Mouse (Mus musculus): Measurements from ENCODE around the gene Cd2bp2.
"Not testable (repeated sequence)": the region's sequence is repeated elsewhere in the genome, so short reads cannot be mapped to it uniquely, and the experiment has no call there.

Cd2bp2 gene

GRCm38 (mm10) chr7:127190672-127191071, 5.2 kb downstream of the Cd2bp2 start:
- DNase-seq (ENCODE audit: low read depth) = no peak

- DNase-seq (ENCODE audit: low read depth) = no peak
Observed at GRCm38 (mm10) chr7:127188305-127189276, 7.3 kb downstream of the Cd2bp2 start.

- DNase-seq (ENCODE audit: low read depth) = no peak
Observed at GRCm38 (mm10) chr7:127187351-127187750, 8.5 kb downstream of the Cd2bp2 start.

GRCm38 (mm10) chr7:127185601-127186000, 10.2 kb downstream of the Cd2bp2 start:
- DNase-seq (ENCODE audit: low read depth) = no peak

GRCm38 (mm10) chr7:127184720-127185119, 11.1 kb downstream of the Cd2bp2 start:
- DNase-seq (ENCODE audit: low read depth) = no peak

GRCm38 (mm10) chr7:127183828-127184227, 12.0 kb downstream of the Cd2bp2 start:
- DNase-seq (ENCODE audit: low read depth) = no peak

GRCm38 (mm10) chr7:127183345-127183744, 12.5 kb downstream of the Cd2bp2 start:
- no peak for DNase-seq (ENCODE audit: low read depth)

GRCm38 (mm10) chr7:127181724-127182123, 14.1 kb downstream of the Cd2bp2 start:
- not testable (repeated sequence) for DNase-seq (ENCODE audit: low read depth)

GRCm38 (mm10) chr7:127180783-127181182, 15.1 kb downstream of the Cd2bp2 start:
- no peak for DNase-seq (ENCODE audit: low read depth)

GRCm38 (mm10) chr7:127176937-127177336, 18.9 kb downstream of the Cd2bp2 start:
- DNase-seq (ENCODE audit: low read depth) = no peak

GRCm38 (mm10) chr7:127166501-127166900, 29.3 kb downstream of the Cd2bp2 start:
- DNase-seq (ENCODE audit: low read depth) = no peak

- no peak for DNase-seq (ENCODE audit: low read depth)
Observed at GRCm38 (mm10) chr7:127165607-127166493, 30.0 kb downstream of the Cd2bp2 start.

- no peak for DNase-seq (ENCODE audit: low read depth)
Observed at GRCm38 (mm10) chr7:127164002-127164401, 31.8 kb downstream of the Cd2bp2 start.

- DNase-seq (ENCODE audit: low read depth) = no peak
Observed at GRCm38 (mm10) chr7:127162546-127162945, 33.3 kb downstream of the Cd2bp2 start.

- peak; percentile 46 for DNase-seq (ENCODE audit: low read depth)
Observed at GRCm38 (mm10) chr7:127157548-127157947, 38.3 kb downstream of the Cd2bp2 start.

- peak; percentile 55 for DNase-seq (ENCODE audit: low read depth)
Observed at GRCm38 (mm10) chr7:127153477-127153876, 42.4 kb downstream of the Cd2bp2 start.

- no peak for DNase-seq (ENCODE audit: low read depth)
Observed at GRCm38 (mm10) chr7:127152464-127152863, 43.4 kb downstream of the Cd2bp2 start.

- DNase-seq (ENCODE audit: low read depth) = no peak
Observed at GRCm38 (mm10) chr7:127147901-127148300, 47.9 kb downstream of the Cd2bp2 start.

GRCm38 (mm10) chr7:127146267-127146603, 49.6 kb downstream of the Cd2bp2 start:
- DNase-seq (ENCODE audit: low read depth) = no peak

- no peak for DNase-seq (ENCODE audit: low read depth)
Observed at GRCm38 (mm10) chr7:127145387-127146266, 50.2 kb downstream of the Cd2bp2 start.

- DNase-seq (ENCODE audit: low read depth) = no peak
Observed at GRCm38 (mm10) chr7:127144412-127144811, 51.4 kb downstream of the Cd2bp2 start.

- no peak for DNase-seq (ENCODE audit: low read depth)
Observed at GRCm38 (mm10) chr7:127142666-127143065, 53.2 kb downstream of the Cd2bp2 start.

Data from fibroblast of lung, adult 2 months (primary cell).